Mouse (Mus musculus): ENCODE data around the gene Prkg1. TPM values are rescaled to one million over a fixed set of nuclear protein-coding genes. Genes with fewer than 3 reads are reported as not detected.

The Prkg1 gene
- total and polyA plus RNA-seq, 3 experiments, result not detected

GRCm38 (mm10) chr19:31763246-31763821 lies 1.5 kb downstream of the Prkg1 start:
- TF ChIP-seq EP300 (IDR thresholded peaks at IDR 0.05; ENCODE audit: low read depth in 1 of 2, low read length in 2 of 2), result no peak
- TF ChIP-seq MYC (IDR thresholded peaks at IDR 0.05; ENCODE audit: low read depth, low read length), result no peak
- TF ChIP-seq GATA1 (IDR thresholded peaks at IDR 0.05; ENCODE audit: low read depth, low read length), result no peak
- no peak for TF ChIP-seq MAFK (IDR thresholded peaks at IDR 0.05; ENCODE audit: borderline replicate concordance, low read depth, low read length)
- TF ChIP-seq RCOR1 (IDR thresholded peaks at IDR 0.05; ENCODE audit: low read depth, low read length), result no peak
- TF ChIP-seq NELFE (IDR thresholded peaks at IDR 0.05; ENCODE audit: low read depth, low read length), result no peak
- TF ChIP-seq MAX (IDR thresholded peaks at IDR 0.05; ENCODE audit: low read length), result no peak
- no peak for TF ChIP-seq NRF1 (IDR thresholded peaks at IDR 0.05; ENCODE audit: insufficient read depth, low read depth, low read length, poor library complexity, severe bottlenecking)
- no peak for TF ChIP-seq SIN3A (IDR thresholded peaks at IDR 0.05; ENCODE audit: low read length)
- TF ChIP-seq TBP (IDR thresholded peaks at IDR 0.05; ENCODE audit: low read depth, low read length), result no peak
- no peak for TF ChIP-seq POLR2A (IDR thresholded peaks at IDR 0.05; ENCODE audit: control insufficient read depth in 1 of 2, insufficient read depth in 1 of 2, low read depth in 1 of 2, low read length in 2 of 2, poor library complexity in 1 of 2)
- no peak for TF ChIP-seq JUND (IDR thresholded peaks at IDR 0.05; ENCODE audit: low read depth, low read length)
- Histone ChIP-seq H3K4me3 (ENCODE audit: control insufficient read depth in 1 of 2, insufficient read depth in 1 of 2, low read depth in 2 of 2, low read length in 2 of 2) (no peak overlapping the region), H3K79me2 (ENCODE audit: control insufficient read depth, insufficient read depth, low read length, poor library complexity) (no peaks in the 10 kb centered on the region), H3K27me3 (ENCODE audit: control insufficient read depth in 1 of 2, insufficient read depth in 2 of 2, low read length in 2 of 2) (no peaks in the 10 kb centered on the region), H3K4me1 (ENCODE audit: control insufficient read depth in 1 of 2, insufficient read depth in 2 of 2, low read length in 2 of 2) (no peaks in the 10 kb centered on the region), H3K9ac (ENCODE audit: control insufficient read depth, low read depth, low read length, poor library complexity, severe bottlenecking) (no peak overlapping the region), H3K27ac (ENCODE audit: control insufficient read depth, low read depth, low read length) (no peak overlapping the region), H3K9me3 (replicated peaks; ENCODE audit: insufficient read depth, low read length) (no peaks in the 10 kb centered on the region), H3K36me3 (ENCODE audit: control insufficient read depth in 1 of 2, insufficient read depth in 2 of 2, low read length in 2 of 2) (no peaks in the 10 kb centered on the region)
- DNase-seq (ENCODE audit: low read depth, low spot score), result no peak

GRCm38 (mm10) chr19:31762411-31763245 lies 2.2 kb downstream of the Prkg1 start:
- H3K27me3 ChIP-seq (ENCODE audit: control insufficient read depth in 1 of 2, insufficient read depth in 2 of 2, low read length in 2 of 2), result no peaks in the 10 kb centered on the region; a peak in 1 of 4 replicates
- H3K4me3 ChIP-seq (ENCODE audit: control insufficient read depth in 1 of 2, insufficient read depth in 1 of 2, low read depth in 2 of 2, low read length in 2 of 2), result peak overlapping the region in 1 of 2 experiments; percentile 26; a peak in 2 of 4 replicates
- H3K79me2 ChIP-seq (ENCODE audit: control insufficient read depth, insufficient read depth, low read length, poor library complexity), result no peaks in the 10 kb centered on the region
- DNase-seq (ENCODE audit: low read depth, low spot score), result peak; percentile 50
- TF ChIP-seq ZKSCAN1 (IDR thresholded peaks at IDR 0.05; ENCODE audit: low read depth, low read length), result no peak
- no peak for TF ChIP-seq MYB (IDR thresholded peaks at IDR 0.05; ENCODE audit: low read depth, low read length)
- no peak for TF ChIP-seq SMC3 (IDR thresholded peaks at IDR 0.05; ENCODE audit: low read depth, low read length)
- no peak for TF ChIP-seq TBP (IDR thresholded peaks at IDR 0.05; ENCODE audit: low read depth, low read length)
- TF ChIP-seq E2F4 (IDR thresholded peaks at IDR 0.05; ENCODE audit: borderline replicate concordance, low read depth, low read length), result no peak
- H3K9ac ChIP-seq (ENCODE audit: control insufficient read depth, low read depth, low read length, poor library complexity, severe bottlenecking), result peak overlapping the region; percentile 20; the same call in 1 of the 2 replicates
- H3K27ac ChIP-seq (ENCODE audit: control insufficient read depth, low read depth, low read length), result no peak overlapping the region
- H3K36me3 ChIP-seq (ENCODE audit: control insufficient read depth in 1 of 2, insufficient read depth in 2 of 2, low read length in 2 of 2), result no peaks in the 10 kb centered on the region
- H3K9me3 ChIP-seq (replicated peaks; ENCODE audit: insufficient read depth, low read length), result no peaks in the 10 kb centered on the region
- H3K4me1 ChIP-seq (ENCODE audit: control insufficient read depth in 1 of 2, insufficient read depth in 2 of 2, low read length in 2 of 2), result no peaks in the 10 kb centered on the region

Data from MEL (cell line).